Mouse (Mus musculus) limb, embryonic 11.5 days (tissue): ENCODE data around the gene Cavin2. TPM values are rescaled to one million over a fixed set of nuclear protein-coding genes. Genes with fewer than 3 reads are reported as not detected.

Source experiments
- ATAC-seq: fragments of 200-750 bp; cut with Nextera tagmentation; 2 replicates; pipeline ENCODE4 v1.8.0; 2017; ENCODE audit warnings: low read depth; ENCODE audit not compliant: insufficient number of reproducible peaks, low FRiP score, low TSS enrichment
- DNase-seq: peaks from one replicate; pipeline ENCODE4 v3.0.0-alpha.2; 2015; ENCODE audit warnings: low spot score
- H3K27ac ChIP-seq: fragments of 300-500 bp; sonication (generic); replicated peaks from 2 replicates; pipeline ENCODE4 v1.5.1; 2014; ENCODE audit warnings: low read depth, mild to moderate bottlenecking, low read length
- H3K27me3 ChIP-seq: fragments of 300-500 bp; sonication (generic); 2 replicates; pipeline ENCODE4 v1.6.1; 2014; ENCODE audit warnings: mild to moderate bottlenecking, low read length, mixed read lengths; ENCODE audit not compliant: control insufficient read depth, insufficient read depth
- H3K36me3 ChIP-seq: fragments of 300-500 bp; sonication (generic); 2 replicates; pipeline ENCODE4 v1.6.1; 2014; ENCODE audit warnings: mild to moderate bottlenecking, low read length, moderate library complexity, mixed read lengths; ENCODE audit not compliant: control insufficient read depth, insufficient read depth
- H3K4me1 ChIP-seq: fragments of 300-500 bp; sonication (generic); 2 replicates; pipeline ENCODE4 v1.6.1; 2014; ENCODE audit warnings: low read length, mixed read lengths; ENCODE audit not compliant: control insufficient read depth, insufficient read depth
- H3K4me2 ChIP-seq: fragments of 300-500 bp; sonication (generic); 2 replicates; pipeline ENCODE4 v1.6.1; 2014; ENCODE audit warnings: low read depth, mild to moderate bottlenecking, moderate library complexity; ENCODE audit not compliant: severe bottlenecking
- H3K4me3 ChIP-seq: fragments of 300-500 bp; sonication (generic); 2 replicates; pipeline ENCODE4 v1.5.1; 2014; ENCODE audit warnings: low read depth, low read length
- H3K9ac ChIP-seq: fragments of 300-500 bp; sonication (generic); 2 replicates; pipeline ENCODE4 v1.6.1; 2014; ENCODE audit warnings: mild to moderate bottlenecking, low read length
- H3K9me3 ChIP-seq: fragments of 300-500 bp; sonication (generic); 2 replicates; pipeline ENCODE4 v1.6.1; 2016; ENCODE audit warnings: low read length; ENCODE audit not compliant: control insufficient read depth
- WGBS: fragments of 180-500 bp; shearing (Covaris S2); extraction: QIAGEN DNeasy Blood & Tissue Kit; methylation state at CpG from one replicate; pipeline ENCODE4 v1.1.7; 2014; 5-methylcytosine and 5-hydroxymethylcytosine counted together
- polyA plus RNA-seq: library from polyadenylated mRNA; unstranded; fragments of >200 nt; fragmentation: Nextera tagmentation; extraction: Ambion mirVana; gene quantifications from 2 replicates; pipeline ENCODE4 v1.2.1, GENCODE M21; 2014

The Cavin2 gene
- polyA plus RNA-seq, 1 experiment from 2014 or later = 5.0 TPM

DNA sequence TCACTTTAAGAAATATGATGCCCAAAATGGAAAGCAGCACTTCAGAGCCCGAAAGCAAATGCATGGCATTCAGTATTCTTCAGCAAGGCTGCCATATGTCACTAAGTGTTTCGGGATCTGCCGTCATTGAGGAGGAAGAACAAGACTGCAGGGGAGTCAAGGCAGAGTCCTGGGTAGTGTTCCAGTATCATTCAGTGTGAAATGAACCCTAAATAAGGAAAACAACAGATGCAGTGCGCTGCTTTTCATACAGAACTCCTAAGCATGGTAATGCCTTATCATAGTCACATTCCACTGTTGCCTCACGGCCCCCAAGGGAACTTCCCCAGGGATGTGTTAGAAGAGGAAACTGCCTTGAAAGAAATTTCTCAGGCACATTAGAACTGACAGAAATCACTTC, 21.8 kb upstream of the Cavin2 start:
- no peaks in the 10 kb centered on the region for H3K4me1 ChIP-seq
- H3K27ac ChIP-seq = no peak overlapping the region
- ATAC-seq (peak; percentile 42; the same call in 1 of the 2 replicates), DNase-seq (peak; percentile 38)
- WGBS = 44% methylated on average over 5 of the region's 5 CpGs
- H3K4me3 ChIP-seq = no peak overlapping the region
- no peak overlapping the region for H3K4me2 ChIP-seq
- no peaks in the 10 kb centered on the region for H3K27me3 ChIP-seq
- H3K36me3 ChIP-seq = no peaks in the 10 kb centered on the region
- H3K9me3 ChIP-seq = no peaks in the 10 kb centered on the region
- no peak overlapping the region for H3K9ac ChIP-seq

DNA sequence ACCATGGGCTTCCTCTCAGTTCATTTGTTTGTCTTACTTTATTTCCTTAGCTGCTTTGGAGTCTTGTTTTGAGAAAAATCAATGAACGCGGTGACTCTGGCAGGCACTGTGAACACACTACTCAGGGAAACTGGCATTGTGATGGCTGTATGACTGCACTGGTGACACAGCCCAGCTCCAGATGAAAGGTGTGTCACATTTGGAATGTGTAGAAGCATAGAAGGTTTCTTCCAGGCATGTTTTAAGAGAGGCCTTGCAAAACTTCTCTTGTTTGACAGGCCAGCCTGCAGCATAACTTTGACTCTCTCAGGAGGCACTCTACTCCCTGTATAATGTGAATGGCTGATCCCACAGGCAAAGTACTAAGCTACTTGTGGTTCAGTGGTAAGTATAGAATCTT, 20.7 kb upstream of the Cavin2 start:
- no peak for ATAC-seq
- H3K4me1 ChIP-seq = no peaks in the 10 kb centered on the region
- H3K27me3 ChIP-seq = no peaks in the 10 kb centered on the region
- H3K4me2 ChIP-seq = no peak overlapping the region
- no peaks in the 10 kb centered on the region for H3K9me3 ChIP-seq
- H3K9ac ChIP-seq = no peak overlapping the region
- 90% methylated on average over 2 of the region's 2 CpGs for WGBS
- no peaks in the 10 kb centered on the region for H3K36me3 ChIP-seq
- H3K27ac ChIP-seq = no peak overlapping the region
- no peak overlapping the region for H3K4me3 ChIP-seq
- DNase-seq = no peak

- Histone ChIP-seq H3K27ac (no peak overlapping the region), H3K36me3 (no peaks in the 10 kb centered on the region), H3K4me1 (no peaks in the 10 kb centered on the region), H3K9ac (no peak overlapping the region), H3K4me3 (no peak overlapping the region), H3K4me2 (no peak overlapping the region), H3K9me3 (no peaks in the 10 kb centered on the region), H3K27me3 (no peaks in the 10 kb centered on the region)
- DNase-seq (no peak), ATAC-seq (no peak)
- 79% methylated on average over 5 of the region's 5 CpGs for WGBS
Measured at GRCm38 (mm10) chr1:51270196-51270935, 18.6 kb upstream of the Cavin2 start.

DNA sequence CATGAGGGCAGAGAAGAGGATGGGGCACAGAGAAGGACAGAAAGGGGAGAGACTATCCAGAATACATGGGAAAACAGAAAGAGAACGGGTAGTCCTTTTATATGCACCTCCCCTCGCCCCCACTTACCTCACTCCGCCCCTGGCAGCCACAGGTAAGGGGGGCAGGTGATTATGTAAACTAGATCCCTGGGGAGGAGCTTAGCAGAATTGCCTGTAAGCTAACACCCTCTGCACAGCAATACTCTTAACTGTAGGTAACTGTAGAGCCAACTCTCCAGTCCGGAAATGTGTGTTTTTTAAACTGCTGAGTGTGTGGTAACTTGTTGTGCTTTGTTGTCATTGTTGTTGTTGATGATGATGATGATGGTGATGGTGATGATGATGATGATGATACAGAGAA, 17.1 kb upstream of the Cavin2 start:
- H3K9me3 ChIP-seq = no peaks in the 10 kb centered on the region
- H3K36me3 ChIP-seq = no peaks in the 10 kb centered on the region
- H3K4me3 ChIP-seq = no peak overlapping the region
- H3K27ac ChIP-seq = no peak overlapping the region
- ATAC-seq = no peak
- 35% methylated on average over 4 of the region's 4 CpGs for WGBS
- DNase-seq = no peak
- no peaks in the 10 kb centered on the region for H3K27me3 ChIP-seq
- H3K9ac ChIP-seq = no peak overlapping the region
- no peak overlapping the region for H3K4me2 ChIP-seq
- H3K4me1 ChIP-seq = no peaks in the 10 kb centered on the region

GRCm38 (mm10) chr1:51272583-51273201, 16.2 kb upstream of the Cavin2 start:
- no peak for DNase-seq
- H3K27me3 ChIP-seq = no peaks in the 10 kb centered on the region
- no peak overlapping the region for H3K4me2 ChIP-seq
- H3K27ac ChIP-seq = no peak overlapping the region
- H3K9me3 ChIP-seq = no peaks in the 10 kb centered on the region
- 76% methylated on average over 4 of the region's 4 CpGs for WGBS
- ATAC-seq = no peak
- no peak overlapping the region for H3K4me3 ChIP-seq
- H3K36me3 ChIP-seq = no peaks in the 10 kb centered on the region
- no peaks in the 10 kb centered on the region for H3K4me1 ChIP-seq
- H3K9ac ChIP-seq = no peak overlapping the region

DNA sequence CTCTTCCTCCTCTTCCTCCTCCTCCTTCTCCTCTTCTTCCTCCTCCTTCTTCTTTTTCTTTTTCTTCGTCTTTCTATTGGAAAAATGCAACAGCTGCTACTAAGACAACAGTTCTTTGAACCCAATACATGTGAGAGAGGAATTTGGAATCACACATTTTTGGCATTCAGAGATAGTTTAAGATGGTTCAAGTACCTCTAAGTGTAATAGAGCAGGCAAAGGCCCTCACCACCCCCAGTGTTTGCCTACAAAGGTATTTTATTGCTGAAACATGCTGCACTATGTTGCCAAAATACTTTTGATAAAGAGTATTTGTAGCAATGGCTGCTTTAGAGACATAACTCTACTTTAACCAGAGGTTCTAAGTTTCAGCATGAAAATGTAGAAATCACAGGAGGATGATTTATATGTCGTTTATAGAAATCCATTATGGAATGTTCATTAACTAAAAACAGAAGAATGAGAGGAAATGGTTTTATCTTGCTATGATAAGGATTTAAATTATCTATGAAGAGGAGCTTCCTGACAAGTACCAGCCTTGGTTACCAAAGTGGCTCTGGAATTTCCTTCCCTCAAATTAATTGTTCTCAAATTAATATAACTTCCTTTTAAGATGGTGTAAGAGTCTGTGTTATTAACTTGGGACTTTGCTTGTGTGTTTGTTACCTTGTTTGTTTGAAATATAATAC, 10.9 kb upstream of the Cavin2 start:
- WGBS = 90% methylated on average over 2 of the region's 2 CpGs
- no peak for ATAC-seq
- DNase-seq = no peak

DNA sequence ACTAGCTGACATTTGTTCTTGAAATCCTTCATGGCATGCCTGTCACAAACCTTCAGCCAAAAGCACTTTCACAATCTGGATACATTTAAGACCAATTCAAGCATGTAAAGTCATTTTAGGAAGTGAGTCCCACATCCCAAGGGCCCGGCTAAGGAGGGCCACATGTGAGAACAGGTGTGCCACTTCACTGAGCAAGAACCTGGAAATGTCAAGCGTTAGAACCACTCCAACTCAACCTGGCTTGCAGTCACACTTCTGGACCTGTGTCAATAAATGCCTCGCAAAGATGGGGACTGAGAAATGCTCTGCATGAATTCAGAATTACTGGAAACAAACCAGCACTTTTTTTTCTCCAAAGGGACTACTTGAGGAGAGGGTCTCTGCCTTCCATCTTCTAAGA, 725 bp upstream of the Cavin2 start:
- ATAC-seq (no peak), DNase-seq (no peak)
- WGBS = 80% methylated on average over 3 of the region's 3 CpGs
- Histone ChIP-seq H3K9me3 (no peaks in the 10 kb centered on the region), H3K4me1 (peaks cover 4% of the 10 kb centered on the region; the same call in 1 of the 2 replicates), H3K9ac (no peak overlapping the region), H3K4me3 (no peak overlapping the region), H3K36me3 (no peaks in the 10 kb centered on the region), H3K27me3 (no peaks in the 10 kb centered on the region), H3K27ac (no peak overlapping the region), H3K4me2 (no peak overlapping the region)

More for the DNA sequence above, 10.9 kb upstream of the Cavin2 start:
- Histone ChIP-seq H3K9me3 (no peaks in the 10 kb centered on the region), H3K4me2 (no peak overlapping the region), H3K4me1 (no peaks in the 10 kb centered on the region), H3K27me3 (no peaks in the 10 kb centered on the region), H3K27ac (no peak overlapping the region), H3K36me3 (no peaks in the 10 kb centered on the region), H3K9ac (no peak overlapping the region), H3K4me3 (no peak overlapping the region)

- Histone ChIP-seq H3K4me3 (no peak overlapping the region), H3K27ac (peak overlapping the region; percentile 42; the same call in 1 of the 2 replicates), H3K4me2 (no peak overlapping the region), H3K36me3 (no peaks in the 10 kb centered on the region), H3K9me3 (no peaks in the 10 kb centered on the region), H3K9ac (no peak overlapping the region), H3K4me1 (peaks cover 4% of the 10 kb centered on the region; the same call in 1 of the 2 replicates), H3K27me3 (no peaks in the 10 kb centered on the region)
- DNase-seq (no peak), ATAC-seq (0 out of 2 replicates have a peak, but pooled peaks have one; percentile 21)
- WGBS = 82% methylated on average over 17 of the region's 17 CpGs
Measured at GRCm38 (mm10) chr1:51289620-51290445, 907 bp downstream of the Cavin2 start.
